Mouse (Mus musculus) liver, embryonic 15.5 days (tissue): ENCODE data around the gene Purb. TPM values are rescaled to one million over a fixed set of nuclear protein-coding genes. Genes with fewer than 3 reads are reported as not detected.
"Not testable (repeated sequence)": the region's sequence is repeated elsewhere in the genome, so short reads cannot be mapped to it uniquely, and the experiment has no call there.

ENCODE experiments used
- ATAC-seq: fragments of 200-750 bp; cut with Nextera tagmentation; 2 replicates; pipeline ENCODE4 v1.8.0; 2017; ENCODE audit warnings: moderate number of reproducible peaks, mild to moderate bottlenecking, moderate library complexity; ENCODE audit not compliant: insufficient read depth
- H3K27ac ChIP-seq: fragments of 300-500 bp; sonication (generic); replicated peaks from 2 replicates; pipeline ENCODE4 v1.5.1; 2015; ENCODE audit warnings: mild to moderate bottlenecking, inconsistent platforms
- H3K27me3 ChIP-seq: fragments of 300-500 bp; sonication (generic); 2 replicates; pipeline ENCODE4 v1.6.1; 2015; ENCODE audit warnings: mild to moderate bottlenecking, inconsistent platforms
- H3K36me3 ChIP-seq: fragments of 300-500 bp; sonication (generic); replicated peaks from 2 replicates; pipeline ENCODE4 v1.6.1; 2015; ENCODE audit warnings: moderate library complexity, mild to moderate bottlenecking, inconsistent platforms
- H3K4me1 ChIP-seq: fragments of 300-500 bp; sonication (generic); replicated peaks from 2 replicates; pipeline ENCODE4 v1.6.1; 2015; ENCODE audit warnings: inconsistent platforms
- H3K4me2 ChIP-seq: fragments of 300-500 bp; sonication (generic); 2 replicates; pipeline ENCODE4 v1.6.1; 2015; ENCODE audit warnings: moderate library complexity, mild to moderate bottlenecking, inconsistent platforms
- H3K4me3 ChIP-seq: fragments of 300-500 bp; sonication (generic); replicated peaks from 2 replicates; pipeline ENCODE4 v1.5.1; 2015; ENCODE audit warnings: mild to moderate bottlenecking, inconsistent platforms
- H3K9ac ChIP-seq: fragments of 300-500 bp; sonication (generic); 2 replicates; pipeline ENCODE4 v1.6.1; 2015; ENCODE audit warnings: moderate library complexity, mild to moderate bottlenecking, inconsistent platforms
- H3K9me3 ChIP-seq: fragments of 300-500 bp; sonication (generic); replicated peaks from 2 replicates; pipeline ENCODE4 v1.6.1; 2016; ENCODE audit warnings: inconsistent platforms
- WGBS: fragments of 180-500 bp; shearing (Covaris S2); methylation state at CpG from one replicate; pipeline ENCODE4 v1.1.7; 2015; ENCODE audit warnings: mixed read lengths; ENCODE audit not compliant: insufficient replicate concordance; 5-methylcytosine and 5-hydroxymethylcytosine counted together
- polyA plus RNA-seq: library from polyadenylated mRNA; unstranded; fragments of >200 nt; fragmentation: Nextera tagmentation; extraction: Ambion mirVana; gene quantifications from 2 replicates; pipeline ENCODE4 v1.2.1, GENCODE M21; 2015

The Purb gene
- polyA plus RNA-seq, 1 experiment from 2014 or later = 7.6 TPM

- Histone ChIP-seq H3K9me3 (no peaks in the 10 kb centered on the region), H3K4me1 (peaks cover 46% of the 10 kb centered on the region), H3K4me2 (peak overlapping the region; percentile 91), H3K4me3 (peak overlapping the region; percentile 46), H3K36me3 (peaks cover 35% of the 10 kb centered on the region), H3K27me3 (no peaks in the 10 kb centered on the region), H3K27ac (0 out of 2 replicates have a peak overlapping the region, but pooled peaks have one; percentile 24), H3K9ac (0 out of 2 replicates have a peak overlapping the region, but pooled peaks have one; percentile 27)
- ATAC-seq = no peak
- WGBS = 21% methylated on average over 1 of the region's 1 CpGs
Measured at GRCm38 (mm10) chr11:6471493-6471892, 4.2 kb downstream of the Purb start.

- WGBS = 65% methylated on average over 2 of the region's 2 CpGs
Measured at GRCm38 (mm10) chr11:6471054-6471453, 4.7 kb downstream of the Purb start.

GRCm38 (mm10) chr11:6468541-6468940 is 7.2 kb downstream of the Purb start:
- no peak for ATAC-seq
- H3K36me3 ChIP-seq = peaks cover 39% of the 10 kb centered on the region
- WGBS = 75% methylated on average over 2 of the region's 2 CpGs
- no peaks in the 10 kb centered on the region for H3K27me3 ChIP-seq
- H3K9me3 ChIP-seq = no peaks in the 10 kb centered on the region
- H3K9ac ChIP-seq = no peak overlapping the region
- H3K4me3 ChIP-seq = no peak overlapping the region
- no peak overlapping the region for H3K4me2 ChIP-seq
- no peak overlapping the region for H3K27ac ChIP-seq
- peaks cover 38% of the 10 kb centered on the region for H3K4me1 ChIP-seq

More at GRCm38 (mm10) chr11:6471054-6471453, 4.7 kb downstream of the Purb start:
- Histone ChIP-seq H3K27ac (no peak overlapping the region), H3K36me3 (peaks cover 39% of the 10 kb centered on the region), H3K4me1 (peaks cover 46% of the 10 kb centered on the region), H3K9ac (0 out of 2 replicates have a peak overlapping the region, but pooled peaks have one; percentile 27), H3K27me3 (no peaks in the 10 kb centered on the region), H3K9me3 (no peaks in the 10 kb centered on the region), H3K4me3 (peak overlapping the region; percentile 46), H3K4me2 (peak overlapping the region; percentile 91)
- no peak for ATAC-seq

GRCm38 (mm10) chr11:6465122-6465521 is 10.6 kb downstream of the Purb start:
- Histone ChIP-seq H3K9ac (no peak overlapping the region), H3K4me1 (peaks cover 9% of the 10 kb centered on the region), H3K4me2 (no peak overlapping the region), H3K9me3 (no peaks in the 10 kb centered on the region), H3K36me3 (peaks cover 27% of the 10 kb centered on the region), H3K4me3 (no peak overlapping the region), H3K27me3 (no peaks in the 10 kb centered on the region), H3K27ac (no peak overlapping the region)
- WGBS = 19% methylated on average over 4 of the region's 4 CpGs
- no peak; the same call in 1 of the 2 replicates for ATAC-seq

GRCm38 (mm10) chr11:6463159-6463837 is 12.4 kb downstream of the Purb start:
- Histone ChIP-seq H3K4me3 (no peak overlapping the region), H3K4me1 (peaks cover 3% of the 10 kb centered on the region; the same call in 1 of the 2 replicates), H3K27me3 (no peaks in the 10 kb centered on the region), H3K27ac (no peak overlapping the region), H3K9ac (no peak overlapping the region), H3K4me2 (no peak overlapping the region), H3K9me3 (no peaks in the 10 kb centered on the region), H3K36me3 (peaks cover 23% of the 10 kb centered on the region)
- ATAC-seq = no peak
- WGBS = 73% methylated on average over 6 of the region's 6 CpGs

GRCm38 (mm10) chr11:6456083-6456482 is 19.6 kb downstream of the Purb start:
- Histone ChIP-seq H3K4me1 (no peaks in the 10 kb centered on the region), H3K4me2 (no peak overlapping the region), H3K27me3 (no peaks in the 10 kb centered on the region), H3K9ac (no peak overlapping the region), H3K27ac (no peak overlapping the region), H3K9me3 (no peaks in the 10 kb centered on the region), H3K36me3 (no peaks in the 10 kb centered on the region), H3K4me3 (no peak overlapping the region)
- ATAC-seq = no peak
- 54% methylated on average over 6 of the region's 6 CpGs for WGBS

- H3K9me3 ChIP-seq, H3K36me3 ChIP-seq, ATAC-seq, H3K4me3 ChIP-seq, H3K9ac ChIP-seq, H3K27ac ChIP-seq, H3K27me3 ChIP-seq, H3K4me2 ChIP-seq: not testable (repeated sequence)
- WGBS = 75% methylated on average over 5 of the region's 5 CpGs
- H3K4me1 ChIP-seq = peaks cover 11% of the 10 kb centered on the region
Measured at GRCm38 (mm10) chr11:6448155-6448554, 27.6 kb downstream of the Purb start.

- Histone ChIP-seq H3K4me3 (no peak overlapping the region), H3K4me1 (peaks cover 17% of the 10 kb centered on the region), H3K36me3 (no peaks in the 10 kb centered on the region), H3K9ac (no peak overlapping the region), H3K27ac (no peak overlapping the region), H3K9me3 (no peaks in the 10 kb centered on the region), H3K4me2 (no peak overlapping the region), H3K27me3 (0 out of 2 replicates have a peak, but pooled peaks cover 3% of the 10 kb centered on the region)
- ATAC-seq = no peak
- WGBS = 79% methylated on average over 4 of the region's 4 CpGs
Measured at GRCm38 (mm10) chr11:6447493-6447892, 28.2 kb downstream of the Purb start.

GRCm38 (mm10) chr11:6445951-6446350 is 29.8 kb downstream of the Purb start:
- WGBS = 85% methylated on average over 7 of the region's 7 CpGs
- no peak for ATAC-seq
- 0 out of 2 replicates have a peak, but pooled peaks cover 3% of the 10 kb centered on the region for H3K27me3 ChIP-seq

GRCm38 (mm10) chr11:6445441-6445840 is 30.3 kb downstream of the Purb start:
- Histone ChIP-seq H3K4me1 (peaks cover 23% of the 10 kb centered on the region), H3K27ac (no peak overlapping the region), H3K36me3 (peaks cover 12% of the 10 kb centered on the region), H3K4me3 (peak overlapping the region; percentile 96), H3K27me3 (0 out of 2 replicates have a peak, but pooled peaks cover 3% of the 10 kb centered on the region), H3K9me3 (no peaks in the 10 kb centered on the region), H3K4me2 (peak overlapping the region; percentile 66), H3K9ac (0 out of 2 replicates have a peak overlapping the region, but pooled peaks have one; percentile 51)
- ATAC-seq = no peak
- WGBS = 57% methylated on average over 4 of the region's 4 CpGs

More at GRCm38 (mm10) chr11:6445951-6446350, 29.8 kb downstream of the Purb start:
- Histone ChIP-seq H3K4me2 (no peak overlapping the region), H3K4me3 (no peak overlapping the region), H3K4me1 (peaks cover 23% of the 10 kb centered on the region), H3K9me3 (no peaks in the 10 kb centered on the region), H3K9ac (no peak overlapping the region), H3K36me3 (peaks cover 7% of the 10 kb centered on the region), H3K27ac (no peak overlapping the region)

GRCm38 (mm10) chr11:6444077-6444853 is 31.5 kb downstream of the Purb start, which contains the start of gene H2afv:
TSS of gene H2afv (minus strand) at chr11:6444443.
- Histone ChIP-seq H3K36me3 (peaks cover 18% of the 10 kb centered on the region), H3K4me2 (peak within 1 kb of the TSS; percentile 72), H3K4me3 (peak within 1 kb of the TSS; percentile 96), H3K4me1 (peaks cover 23% of the 10 kb centered on the region), H3K27me3 (0 out of 2 replicates have a peak, but pooled peaks cover 3% of the 10 kb centered on the region), H3K27ac (peak within 1 kb of the TSS; percentile 96), H3K9me3 (no peaks in the 10 kb centered on the region), H3K9ac (peak within 1 kb of the TSS; percentile 93)
- ATAC-seq = peak; percentile 96
- under 1% methylated on average over 78 of the region's 80 CpGs for WGBS
